Comparison of ENCODE assay signal across 10 mouse cellular contexts in genomic region chr1:150873231-150873630, GRCm38 (mm10).
DNase-seq lines count a peak whose midpoint lies in the region; ATAC-seq lines count a peak whose summit lies in the region.
"Had no signal": no experiment of that assay in that cellular context is flagged by ENCODE, and none has a peak within 500 bp of the region (broad histone marks: within the 10 kb centered on the region; RNA-seq: fewer than 3 reads in every experiment).

No protein-coding gene starts in this region.

- WGBS in kidney, embryonic 16.5 days, result 35% methylated on average over 6 of the region's 6 CpGs
- 85% methylated on average over 6 of the region's 6 CpGs for WGBS in forebrain, embryonic 11.5 days
- 83% methylated on average over 6 of the region's 6 CpGs for WGBS in limb, embryonic 10.5 days

- H3K9me3 ChIP-seq in kidney, embryonic 16.5 days (ENCODE audit: low read length), result no peaks in the 10 kb centered on the region
- H3K9me3 ChIP-seq in forebrain, embryonic 11.5 days (ENCODE audit: control insufficient read depth, low read length), result no peaks in the 10 kb centered on the region
- no peaks in the 10 kb centered on the region for H3K9me3 ChIP-seq in limb, embryonic 10.5 days (replicated peaks)

- peak overlapping the region; percentile 66 for H3K27ac ChIP-seq in kidney, embryonic 16.5 days (ENCODE audit: low read length)
- H3K27ac ChIP-seq in forebrain, embryonic 11.5 days (ENCODE audit: low read depth, low read length), result no peak overlapping the region
- H3K27ac ChIP-seq in limb, embryonic 10.5 days, result no peak overlapping the region

- peaks cover 8% of the 10 kb centered on the region; the same call in 1 of the 2 replicates for H3K4me1 ChIP-seq in kidney, embryonic 16.5 days (ENCODE audit: insufficient read depth, low read length)
- H3K4me1 ChIP-seq in forebrain, embryonic 11.5 days (replicated peaks; ENCODE audit: control insufficient read depth, insufficient read depth, low read length), result no peaks in the 10 kb centered on the region
- H3K4me1 ChIP-seq in limb, embryonic 10.5 days, result peaks cover 13% of the 10 kb centered on the region

- H3K27me3 ChIP-seq in kidney, embryonic 16.5 days (ENCODE audit: insufficient read depth, low read length), result no peaks in the 10 kb centered on the region
- H3K27me3 ChIP-seq in forebrain, embryonic 11.5 days (ENCODE audit: control insufficient read depth, insufficient read depth, low read length), result no peaks in the 10 kb centered on the region
- no peaks in the 10 kb centered on the region for H3K27me3 ChIP-seq in limb, embryonic 10.5 days (ENCODE audit: low read depth, poor library complexity, severe bottlenecking)
- H3K27me3 ChIP-seq: Patski had no signal

- H3K4me2 ChIP-seq in kidney, embryonic 16.5 days (replicated peaks; ENCODE audit: low read depth, low read length), result peak overlapping the region; percentile 21; the same call in 1 of the 2 replicates
- H3K4me2 ChIP-seq in forebrain, embryonic 11.5 days (ENCODE audit: low read depth, low read length, severe bottlenecking), result no peak overlapping the region

- peak; percentile 38 for DNase-seq in urinary bladder, postnatal 14 days (ENCODE audit: low spot score)
- DNase-seq in urinary bladder, postnatal 10 days (ENCODE audit: low spot score), result no peak
- peak; percentile 97 for DNase-seq in heart, adult 11 months
- DNase-seq in urinary bladder, postnatal 36 days (ENCODE audit: low spot score in 2 of 2), result peak; percentile 17 to 41
- no peak for DNase-seq in left cerebral cortex, adult 9 months (ENCODE audit: low spot score in 2 of 2)
- DNase-seq in forebrain, embryonic 11.5 days (ENCODE audit: low spot score), result no peak
- no peak for DNase-seq in limb, embryonic 10.5 days (ENCODE audit: low spot score)

- ATAC-seq in kidney, embryonic 16.5 days (ENCODE audit: low FRiP score, low TSS enrichment), result no peak
- no peak for ATAC-seq in forebrain, embryonic 11.5 days (replicated peaks; ENCODE audit: low FRiP score)
- ATAC-seq: Patski had no signal

- H3K36me3 ChIP-seq in kidney, embryonic 16.5 days (ENCODE audit: insufficient read depth, low read length), result no peaks in the 10 kb centered on the region
- H3K36me3 ChIP-seq in forebrain, embryonic 11.5 days (ENCODE audit: control insufficient read depth, insufficient read depth, low read length), result no peaks in the 10 kb centered on the region
- no peaks in the 10 kb centered on the region for H3K36me3 ChIP-seq in limb, embryonic 10.5 days

- no peak overlapping the region for H3K9ac ChIP-seq in kidney, embryonic 16.5 days (replicated peaks; ENCODE audit: low read length)
- no peak overlapping the region for H3K9ac ChIP-seq in forebrain, embryonic 11.5 days (ENCODE audit: low read length)

- no peak overlapping the region for H3K4me3 ChIP-seq in kidney, embryonic 16.5 days (ENCODE audit: low read length)
- no peak overlapping the region for H3K4me3 ChIP-seq in forebrain, embryonic 11.5 days (ENCODE audit: low read depth, low read length)
- no peak overlapping the region for H3K4me3 ChIP-seq in limb, embryonic 10.5 days
- H3K4me3 ChIP-seq: erythroblast, embryonic 14.5 days had no signal

Comparison
In these comparisons a context has a peak if more than half of its experiments do, and no peak if none do; other contexts are left out.
1. DNase-seq: peak in urinary bladder, postnatal 14 days (single experiment), heart, adult 11 months (single experiment) and urinary bladder, postnatal 36 days (2 of 2); none in urinary bladder, postnatal 10 days (single experiment), left cerebral cortex, adult 9 months (0 of 2), forebrain, embryonic 11.5 days (single experiment) and limb, embryonic 10.5 days (single experiment).